Mouse (Mus musculus) spleen, postnatal 36 days (tissue): ENCODE results near the gene Rpl7l1.

Experiments used
- DNase-seq, 2 experiments: peaks; one replicate each; pipeline ENCODE4 v3.0.0; 2022; ENCODE audit warnings: low spot score in 2 of 2, mixed read lengths in 1 of 2

Rpl7l1 gene

GRCm38 (mm10) chr17:46736160-46736559, 46.3 kb downstream of the Rpl7l1 start:
- DNase-seq: peak in 1 of 2 experiments; percentile 39

GRCm38 (mm10) chr17:46735287-46735686, 47.2 kb downstream of the Rpl7l1 start:
- no peak for DNase-seq

GRCm38 (mm10) chr17:46734055-46734454, 48.4 kb downstream of the Rpl7l1 start:
- no peak for DNase-seq

GRCm38 (mm10) chr17:46728904-46729318, 53.6 kb downstream of the Rpl7l1 start, which contains the start of gene Gnmt:
Gene Gnmt (minus strand): TSS chr17:46729168.
- DNase-seq: no peak

- no peak for DNase-seq
These were observed 54.0 kb downstream of the Rpl7l1 start for GRCm38 (mm10) chr17:46728496-46728895.

- no peak for DNase-seq
These were observed 54.5 kb downstream of the Rpl7l1 start for GRCm38 (mm10) chr17:46728021-46728420.

GRCm38 (mm10) chr17:46727271-46727670, 55.2 kb downstream of the Rpl7l1 start:
- DNase-seq: no peak

- no peak for DNase-seq
These were observed 56.5 kb downstream of the Rpl7l1 start for GRCm38 (mm10) chr17:46725731-46726645.

GRCm38 (mm10) chr17:46725273-46725672, 57.2 kb downstream of the Rpl7l1 start:
- no peak for DNase-seq

- no peak for DNase-seq
These were observed 57.9 kb downstream of the Rpl7l1 start for GRCm38 (mm10) chr17:46724477-46725084.
